Mouse (Mus musculus): ENCODE results near the gene Tab1. TPM values are rescaled to one million over a fixed set of nuclear protein-coding genes. Genes with fewer than 3 reads are reported as not detected.

Gene Tab1
- polyA plus RNA-seq, 1 experiment from 2014 or later = 38.9 TPM

GRCm38 (mm10) chr15:80096406-80096805, 36.5 kb upstream of the Tab1 start:
- H3K4me3 ChIP-seq = no peak overlapping the region
- ATAC-seq (ENCODE audit: low read depth) = no peak
- H3K4me1 ChIP-seq (replicated peaks) = peaks cover 42% of the 10 kb centered on the region
- peaks cover 12% of the 10 kb centered on the region for H3K27me3 ChIP-seq
- H3K9ac ChIP-seq = no peak overlapping the region
- WGBS = 67% methylated on average over 10 of the region's 10 CpGs
- no peaks in the 10 kb centered on the region for H3K9me3 ChIP-seq
- no peak overlapping the region for H3K4me2 ChIP-seq
- H3K27ac ChIP-seq (replicated peaks) = 0 out of 2 replicates have a peak overlapping the region, but pooled peaks have one; percentile 5
- no peaks in the 10 kb centered on the region for H3K36me3 ChIP-seq

- H3K9ac ChIP-seq = peak overlapping the region; percentile 58
- no peaks in the 10 kb centered on the region for H3K36me3 ChIP-seq
- no peak overlapping the region for H3K4me3 ChIP-seq
- H3K4me2 ChIP-seq = peak overlapping the region; percentile 32; the same call in 1 of the 2 replicates
- WGBS = 26% methylated on average over 19 of the region's 20 CpGs
- H3K27ac ChIP-seq (replicated peaks) = peak overlapping the region; percentile 20; the same call in 1 of the 2 replicates
- ATAC-seq (ENCODE audit: low read depth) = peak; percentile 45
- no peaks in the 10 kb centered on the region for H3K9me3 ChIP-seq
- H3K4me1 ChIP-seq (replicated peaks) = peaks cover 34% of the 10 kb centered on the region
- peaks cover 9% of the 10 kb centered on the region for H3K27me3 ChIP-seq
Observed at GRCm38 (mm10) chr15:80096946-80097881, 35.7 kb upstream of the Tab1 start.

- Histone ChIP-seq H3K27me3 (peaks cover under 1% of the 10 kb centered on the region), H3K27ac (replicated peaks) (peak overlapping the region; percentile 23; the same call in 1 of the 2 replicates), H3K4me1 (replicated peaks) (peaks cover 26% of the 10 kb centered on the region), H3K36me3 (no peaks in the 10 kb centered on the region), H3K9ac (no peak overlapping the region), H3K4me3 (no peak overlapping the region), H3K4me2 (no peak overlapping the region), H3K9me3 (no peaks in the 10 kb centered on the region)
- 44% methylated on average over 8 of the region's 8 CpGs for WGBS
- ATAC-seq (ENCODE audit: low read depth) = no peak
Observed at GRCm38 (mm10) chr15:80097999-80098461, 34.9 kb upstream of the Tab1 start.

GRCm38 (mm10) chr15:80098809-80099208, 34.1 kb upstream of the Tab1 start:
- 52% methylated on average over 9 of the region's 9 CpGs for WGBS
- Histone ChIP-seq H3K4me1 (replicated peaks) (peaks cover 25% of the 10 kb centered on the region), H3K27ac (replicated peaks) (no peak overlapping the region), H3K9ac (0 out of 2 replicates have a peak overlapping the region, but pooled peaks have one; percentile 22), H3K36me3 (no peaks in the 10 kb centered on the region), H3K4me2 (no peak overlapping the region), H3K4me3 (no peak overlapping the region), H3K9me3 (no peaks in the 10 kb centered on the region), H3K27me3 (no peaks in the 10 kb centered on the region; the same call in 1 of the 2 replicates)
- ATAC-seq (ENCODE audit: low read depth) = no peak

- H3K4me1 ChIP-seq (replicated peaks) = peaks cover 25% of the 10 kb centered on the region
- no peak for ATAC-seq (ENCODE audit: low read depth)
- no peaks in the 10 kb centered on the region for H3K9me3 ChIP-seq
- no peaks in the 10 kb centered on the region for H3K36me3 ChIP-seq
- no peaks in the 10 kb centered on the region; the same call in 1 of the 2 replicates for H3K27me3 ChIP-seq
- H3K4me2 ChIP-seq = no peak overlapping the region
- WGBS = 81% methylated on average over 3 of the region's 3 CpGs
- no peak overlapping the region for H3K4me3 ChIP-seq
- no peak overlapping the region for H3K27ac ChIP-seq (replicated peaks)
- no peak overlapping the region for H3K9ac ChIP-seq
Observed at GRCm38 (mm10) chr15:80099477-80099876, 33.5 kb upstream of the Tab1 start.

- peaks cover 25% of the 10 kb centered on the region for H3K4me1 ChIP-seq (replicated peaks)
- no peaks in the 10 kb centered on the region; the same call in 1 of the 2 replicates for H3K27me3 ChIP-seq
- H3K9me3 ChIP-seq = no peaks in the 10 kb centered on the region
- H3K36me3 ChIP-seq = no peaks in the 10 kb centered on the region
- ATAC-seq (ENCODE audit: low read depth) = no peak
- no peak overlapping the region for H3K4me2 ChIP-seq
- WGBS = 83% methylated on average over 3 of the region's 3 CpGs
- H3K27ac ChIP-seq (replicated peaks) = no peak overlapping the region
- no peak overlapping the region for H3K9ac ChIP-seq
- no peak overlapping the region for H3K4me3 ChIP-seq
Observed at GRCm38 (mm10) chr15:80100196-80100595, 32.7 kb upstream of the Tab1 start.

- WGBS = 77% methylated on average over 10 of the region's 10 CpGs
- no peak overlapping the region for H3K4me3 ChIP-seq
- H3K9me3 ChIP-seq = no peaks in the 10 kb centered on the region
- no peak for ATAC-seq (ENCODE audit: low read depth)
- no peaks in the 10 kb centered on the region; the same call in 1 of the 2 replicates for H3K27me3 ChIP-seq
- no peaks in the 10 kb centered on the region for H3K36me3 ChIP-seq
- H3K4me1 ChIP-seq (replicated peaks) = peaks cover 25% of the 10 kb centered on the region
- H3K9ac ChIP-seq = no peak overlapping the region
- H3K27ac ChIP-seq (replicated peaks) = no peak overlapping the region
- H3K4me2 ChIP-seq = no peak overlapping the region
Observed at GRCm38 (mm10) chr15:80100871-80101270, 32.1 kb upstream of the Tab1 start.

GRCm38 (mm10) chr15:80101503-80101902, 31.4 kb upstream of the Tab1 start:
- no peak for ATAC-seq (ENCODE audit: low read depth)
- no peaks in the 10 kb centered on the region; the same call in 1 of the 2 replicates for H3K27me3 ChIP-seq
- H3K4me3 ChIP-seq = no peak overlapping the region
- H3K36me3 ChIP-seq = no peaks in the 10 kb centered on the region
- H3K27ac ChIP-seq (replicated peaks) = no peak overlapping the region
- no peak overlapping the region for H3K9ac ChIP-seq
- WGBS = 77% methylated on average over 6 of the region's 6 CpGs
- no peak overlapping the region for H3K4me2 ChIP-seq
- H3K9me3 ChIP-seq = no peaks in the 10 kb centered on the region
- H3K4me1 ChIP-seq (replicated peaks) = peaks cover 24% of the 10 kb centered on the region

GRCm38 (mm10) chr15:80102495-80102894, 30.4 kb upstream of the Tab1 start:
- Histone ChIP-seq H3K27ac (replicated peaks) (no peak overlapping the region), H3K4me1 (replicated peaks) (peaks cover 14% of the 10 kb centered on the region), H3K4me3 (no peak overlapping the region), H3K9me3 (no peaks in the 10 kb centered on the region), H3K9ac (no peak overlapping the region), H3K36me3 (no peaks in the 10 kb centered on the region), H3K27me3 (no peaks in the 10 kb centered on the region; the same call in 1 of the 2 replicates), H3K4me2 (no peak overlapping the region)
- no peak for ATAC-seq (ENCODE audit: low read depth)
- 89% methylated on average over 6 of the region's 6 CpGs for WGBS

- H3K27me3 ChIP-seq = no peaks in the 10 kb centered on the region
- no peak overlapping the region for H3K27ac ChIP-seq (replicated peaks)
- no peak overlapping the region for H3K4me3 ChIP-seq
- WGBS = 77% methylated on average over 12 of the region's 12 CpGs
- 0 out of 2 replicates have a peak, but pooled peaks cover 5% of the 10 kb centered on the region for H3K36me3 ChIP-seq
- H3K4me2 ChIP-seq = no peak overlapping the region
- no peak for ATAC-seq (ENCODE audit: low read depth)
- H3K9ac ChIP-seq = no peak overlapping the region
- H3K9me3 ChIP-seq = no peaks in the 10 kb centered on the region
- no peaks in the 10 kb centered on the region for H3K4me1 ChIP-seq (replicated peaks)
Observed at GRCm38 (mm10) chr15:80105490-80106410, 27.2 kb upstream of the Tab1 start.

- Histone ChIP-seq H3K27me3 (no peaks in the 10 kb centered on the region), H3K9ac (no peak overlapping the region), H3K4me3 (no peak overlapping the region), H3K27ac (replicated peaks) (no peak overlapping the region), H3K36me3 (peaks cover 19% of the 10 kb centered on the region), H3K4me2 (no peak overlapping the region), H3K9me3 (no peaks in the 10 kb centered on the region), H3K4me1 (replicated peaks) (no peaks in the 10 kb centered on the region)
- WGBS = 90% methylated on average over 8 of the region's 8 CpGs
- no peak for ATAC-seq (ENCODE audit: low read depth)
Observed at GRCm38 (mm10) chr15:80107143-80107542, 25.8 kb upstream of the Tab1 start.
